Mouse (Mus musculus): ENCODE measurements at regions not wholly inside any gene's neighbourhood (a gene's known extent, or its start where the extent isn't known, plus 50 kb on each side); places are given as distances from the start of the nearest gene placed in this dataset.

DNA sequence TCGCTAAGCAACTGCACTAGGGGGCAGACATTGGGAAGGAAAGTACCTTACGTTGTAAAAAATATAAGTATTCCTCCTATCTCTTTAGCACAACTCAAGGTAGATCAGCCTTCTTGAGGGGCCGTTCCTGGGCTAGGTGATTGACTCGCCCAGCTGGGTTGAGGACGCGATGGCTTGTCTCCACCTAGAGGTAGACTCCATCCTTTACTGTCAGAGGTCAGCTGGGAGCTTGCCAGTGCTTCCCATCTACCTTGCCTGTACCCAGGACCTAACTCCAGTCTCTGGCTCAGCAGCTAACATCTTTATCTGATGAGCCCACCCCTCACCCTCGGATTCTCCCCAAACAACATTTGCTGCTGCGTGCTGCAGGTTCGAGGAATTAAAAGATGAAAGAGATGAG is 59.4 kb upstream of the Foxn2 start:
- no peak overlapping the region for H3K4me3 ChIP-seq (ENCODE audit: insufficient read depth, low read depth, low read length)
- WGBS: 58% methylated on average over 9 of the region's 9 CpGs
- no peaks in the 10 kb centered on the region for H3K4me1 ChIP-seq (ENCODE audit: control insufficient read depth, insufficient read depth, low read length)
- H3K27ac ChIP-seq (ENCODE audit: insufficient read depth, low read depth, low read length): no peak overlapping the region
- no peak for TF ChIP-seq POLR2A (IDR thresholded peaks at IDR 0.05; ENCODE audit: insufficient read depth, low read depth, low read length)
- no peak for TF ChIP-seq CTCF (IDR thresholded peaks at IDR 0.05; ENCODE audit: insufficient read depth, low read depth, low read length)

DNA sequence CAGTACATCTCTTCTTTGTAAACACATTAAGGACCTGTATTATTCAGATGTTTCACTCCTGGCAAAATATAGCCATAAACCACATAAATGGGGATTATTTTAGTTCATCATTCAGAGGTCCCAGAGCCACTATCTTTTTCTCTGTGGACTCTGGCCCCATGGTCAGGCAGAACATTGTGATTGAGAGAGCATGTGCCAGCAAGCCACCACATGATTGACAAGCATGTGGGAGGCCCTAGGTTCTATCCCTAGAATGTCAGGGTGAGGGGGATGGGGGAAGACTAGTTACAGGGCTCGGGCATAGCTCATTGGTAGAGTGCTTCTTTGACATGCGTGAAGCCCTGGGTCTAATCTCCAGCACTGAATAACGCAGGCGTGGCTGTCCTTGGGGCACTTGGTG is 57.1 kb upstream of the Foxn2 start:
- Histone ChIP-seq H3K4me1 (ENCODE audit: control insufficient read depth, insufficient read depth, low read length) (no peaks in the 10 kb centered on the region), H3K4me3 (ENCODE audit: insufficient read depth, low read depth, low read length) (no peak overlapping the region), H3K27ac (ENCODE audit: insufficient read depth, low read depth, low read length) (no peak overlapping the region)
- 87% methylated on average over 4 of the region's 4 CpGs for whole genome bisulfite sequencing
- TF ChIP-seq POLR2A (IDR thresholded peaks at IDR 0.05; ENCODE audit: insufficient read depth, low read depth, low read length): no peak
- no peak for TF ChIP-seq CTCF (IDR thresholded peaks at IDR 0.05; ENCODE audit: insufficient read depth, low read depth, low read length)

DNA sequence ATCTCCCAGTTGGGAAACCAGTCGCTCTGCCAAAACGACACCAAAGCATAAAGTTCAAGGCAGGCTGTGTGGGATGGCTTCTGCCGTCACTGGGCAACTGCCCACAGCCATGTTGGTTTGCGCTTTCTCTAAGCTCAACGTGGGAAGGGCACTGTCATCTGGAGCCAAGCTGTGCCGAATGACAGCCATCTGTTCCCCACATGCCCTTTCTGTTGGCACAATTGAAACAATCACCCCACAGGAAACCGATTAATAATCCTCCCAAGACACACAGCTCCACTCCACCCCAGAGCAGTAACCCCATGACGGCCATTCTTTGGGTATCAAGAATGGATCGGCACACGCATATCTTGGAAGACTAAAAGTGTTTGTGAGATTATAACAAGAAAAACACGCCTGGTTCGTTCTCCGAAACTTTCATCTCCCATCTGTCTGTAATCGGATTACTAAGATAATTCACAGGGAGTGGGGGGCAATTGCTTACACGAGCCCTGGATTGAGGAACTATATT is 52.0 kb upstream of the Foxn2 start:
- Histone ChIP-seq H3K4me1 (ENCODE audit: control insufficient read depth, insufficient read depth, low read length) (no peaks in the 10 kb centered on the region), H3K27ac (ENCODE audit: insufficient read depth, low read depth, low read length) (no peak overlapping the region), H3K4me3 (ENCODE audit: insufficient read depth, low read depth, low read length) (no peak overlapping the region)
- TF ChIP-seq POLR2A (IDR thresholded peaks at IDR 0.05; ENCODE audit: insufficient read depth, low read depth, low read length): no peak
- TF ChIP-seq CTCF (IDR thresholded peaks at IDR 0.05; ENCODE audit: insufficient read depth, low read depth, low read length): no peak
- 70% methylated on average over 15 of the region's 15 CpGs for WGBS

GRCm38 (mm10) chr17:88389668-88390461 is 50.6 kb upstream of the Foxn2 start:
- Histone ChIP-seq H3K4me1 (ENCODE audit: control insufficient read depth, insufficient read depth, low read length) (no peaks in the 10 kb centered on the region), H3K4me3 (ENCODE audit: insufficient read depth, low read depth, low read length) (no peak overlapping the region), H3K27ac (ENCODE audit: insufficient read depth, low read depth, low read length) (no peak overlapping the region)
- TF ChIP-seq CTCF (IDR thresholded peaks at IDR 0.05; ENCODE audit: insufficient read depth, low read depth, low read length) (no peak), POLR2A (IDR thresholded peaks at IDR 0.05; ENCODE audit: insufficient read depth, low read depth, low read length) (no peak)
- WGBS: 85% methylated on average over 14 of the region's 14 CpGs

All from olfactory bulb, adult 2 months (tissue).